Mouse (Mus musculus) heart, postnatal 0 days (tissue): Measurements from ENCODE around the gene Krtdap. TPM values are rescaled to one million over a fixed set of nuclear protein-coding genes. Genes with fewer than 3 reads are reported as not detected.

ENCODE experiments used
- ATAC-seq: fragments of 200-750 bp; cut with Nextera tagmentation; 2 replicates; pipeline ENCODE4 v1.8.0; 2017; ENCODE audit warnings: low read depth, moderate number of reproducible peaks, moderate library complexity; ENCODE audit not compliant: insufficient read depth
- DNase-seq: peaks from one replicate; pipeline ENCODE4 v3.0.0-alpha.2; 2016; ENCODE audit warnings: low spot score
- H3K27ac ChIP-seq: fragments of 300-500 bp; sonication (generic); 2 replicates; pipeline ENCODE4 v1.5.1; 2014; ENCODE audit warnings: low read depth, mild to moderate bottlenecking
- H3K27me3 ChIP-seq: fragments of 300-500 bp; sonication (generic); 2 replicates; pipeline ENCODE4 v1.6.1; 2014; ENCODE audit warnings: low read length, mixed read lengths; ENCODE audit not compliant: control insufficient read depth, insufficient read depth
- H3K36me3 ChIP-seq: fragments of 300-500 bp; sonication (generic); replicated peaks from 2 replicates; pipeline ENCODE4 v1.6.1; 2014; ENCODE audit warnings: low read length, mixed read lengths; ENCODE audit not compliant: control insufficient read depth, insufficient read depth
- H3K4me1 ChIP-seq: fragments of 300-500 bp; sonication (generic); 2 replicates; pipeline ENCODE4 v1.6.1; 2014; ENCODE audit warnings: antibody characterized with exemption; ENCODE audit not compliant: control insufficient read depth, insufficient read depth
- H3K4me2 ChIP-seq: fragments of 300-500 bp; sonication (generic); 2 replicates; pipeline ENCODE4 v1.6.1; 2014; ENCODE audit warnings: low read depth, mild to moderate bottlenecking, low read length, moderate library complexity
- H3K4me3 ChIP-seq: fragments of 300-500 bp; sonication (generic); 2 replicates; pipeline ENCODE4 v1.5.1; 2014; ENCODE audit warnings: low read depth, low read length
- H3K9ac ChIP-seq: fragments of 300-500 bp; sonication (generic); replicated peaks from 2 replicates; pipeline ENCODE4 v1.6.1; 2014; ENCODE audit warnings: low read depth, low read length, mixed read lengths
- H3K9me3 ChIP-seq: fragments of 300-500 bp; sonication (generic); replicated peaks from 2 replicates; pipeline ENCODE4 v1.6.1; 2016; ENCODE audit warnings: low read length; ENCODE audit not compliant: control insufficient read depth
- CTCF ChIP-seq: IDR thresholded peaks from 2 replicates; pipeline ENCODE4 v1.5.1; 2016; ENCODE audit warnings: antibody characterized with exemption, control low read depth, low read depth
- EP300 ChIP-seq: IDR thresholded peaks from 2 replicates; pipeline ENCODE4 v1.6.1; 2016; ENCODE audit warnings: antibody characterized with exemption, low read depth
- WGBS: fragments of 180-500 bp; shearing (Covaris S2); extraction: QIAGEN DNeasy Blood & Tissue Kit; methylation state at CpG from one replicate; pipeline ENCODE4 v1.1.7; 2014; 5-methylcytosine and 5-hydroxymethylcytosine counted together
- polyA plus RNA-seq: library from polyadenylated mRNA; unstranded; fragments of >200 nt; fragmentation: Nextera tagmentation; extraction: Ambion mirVana; gene quantifications from 2 replicates; pipeline ENCODE4 v1.2.1, GENCODE M21; 2015
- total RNA-seq: library from RNA; depleted of rRNA; stranded (reverse); fragments of >200 nt; gene quantifications from 2 replicates; pipeline ENCODE4 v1.2.3, GENCODE M21; 2014; ENCODE audit warnings: low replicate concordance

Krtdap gene
- total and polyA plus RNA-seq, 2 experiments from 2014 or later: 0.40 TPM; not detected in 1

DNA sequence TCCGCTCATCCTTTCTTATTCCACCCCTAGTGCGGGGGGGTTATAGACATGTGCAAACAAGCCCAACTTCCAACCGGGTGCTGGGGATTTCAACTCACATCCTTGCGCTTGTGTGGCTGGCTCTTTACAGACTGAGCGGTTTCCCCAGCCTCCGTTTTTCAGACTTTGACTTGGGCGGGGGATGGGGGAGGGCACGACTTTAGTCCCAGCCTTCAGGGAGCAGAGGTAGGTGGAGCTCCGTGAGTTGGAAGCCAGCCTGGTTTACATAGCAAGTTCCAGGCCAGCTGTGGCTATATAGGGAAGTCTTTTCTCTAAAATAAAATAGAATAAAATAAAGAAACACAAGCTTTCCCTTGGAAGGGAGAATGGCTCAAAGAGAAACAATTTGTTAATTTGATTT, 4.2 kb downstream of the Krtdap start:
- peaks cover 13% of the 10 kb centered on the region; the same call in 1 of the 2 replicates for H3K27me3 ChIP-seq
- WGBS: 18% methylated on average over 9 of the region's 9 CpGs
- DNase-seq (no peak), ATAC-seq (no peak)
- no peak overlapping the region for H3K4me3 ChIP-seq
- H3K27ac ChIP-seq: no peak overlapping the region
- H3K4me2 ChIP-seq: no peak overlapping the region
- H3K9me3 ChIP-seq: no peaks in the 10 kb centered on the region
- H3K9ac ChIP-seq: no peak overlapping the region
- H3K36me3 ChIP-seq: no peaks in the 10 kb centered on the region
- no peaks in the 10 kb centered on the region for H3K4me1 ChIP-seq
- no peak for TF ChIP-seq EP300
- no peak for TF ChIP-seq CTCF

DNA sequence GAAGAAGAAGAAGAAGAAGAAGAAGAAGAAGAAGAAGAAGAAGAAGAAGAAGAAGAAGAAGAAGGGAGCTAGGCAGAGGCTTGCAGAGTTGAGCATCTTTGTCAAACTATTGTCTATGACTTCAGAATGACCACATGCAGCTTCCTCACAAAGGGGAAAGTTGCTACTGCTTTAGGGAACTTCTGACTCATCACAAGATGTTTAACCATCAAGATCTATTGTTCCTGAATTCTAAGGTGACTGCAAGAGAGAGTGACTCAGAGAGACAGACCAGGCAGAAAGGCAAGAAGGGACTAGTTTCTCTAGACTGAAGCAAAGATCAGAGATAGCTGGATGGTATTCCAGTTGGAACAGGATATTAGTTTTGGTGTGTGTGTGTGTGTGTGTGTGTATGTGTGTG, 7.2 kb downstream of the Krtdap start:
- ATAC-seq: no peak
- no peak for TF ChIP-seq CTCF
- no peak for TF ChIP-seq EP300
- H3K4me3 ChIP-seq: no peak overlapping the region

DNA sequence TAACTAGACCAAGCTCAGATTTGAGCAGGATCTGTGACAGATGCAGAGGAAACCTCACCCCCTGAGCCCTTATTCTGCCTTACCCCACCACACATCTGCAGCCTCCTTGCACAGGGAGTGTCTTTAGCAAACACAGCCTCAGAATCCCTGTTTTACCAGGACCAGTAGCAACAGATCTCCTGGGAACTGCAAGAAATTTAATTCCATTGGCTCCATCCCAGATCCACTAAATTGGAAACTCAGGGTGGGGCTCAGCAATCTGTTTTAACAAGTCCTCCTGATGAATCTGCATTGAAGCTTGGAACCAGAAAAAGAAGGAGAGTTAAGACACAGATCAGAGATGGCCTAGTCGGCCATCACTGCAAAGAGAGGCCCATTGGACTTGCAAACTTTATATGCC, 9.1 kb downstream of the Krtdap start:
- H3K27me3 ChIP-seq: 0 out of 2 replicates have a peak, but pooled peaks cover 2% of the 10 kb centered on the region
- no peak overlapping the region for H3K4me2 ChIP-seq
- no peak for ATAC-seq
- TF ChIP-seq EP300 (no peak), CTCF (no peak)
- no peaks in the 10 kb centered on the region for H3K36me3 ChIP-seq
- WGBS: 79% methylated on average over 1 of the region's 1 CpGs
- DNase-seq: no peak
- H3K4me3 ChIP-seq: no peak overlapping the region
- H3K27ac ChIP-seq: no peak overlapping the region
- no peaks in the 10 kb centered on the region for H3K4me1 ChIP-seq
- peaks cover 11% of the 10 kb centered on the region for H3K9me3 ChIP-seq
- no peak overlapping the region for H3K9ac ChIP-seq

More for the DNA sequence above, 7.2 kb downstream of the Krtdap start:
- no peaks in the 10 kb centered on the region for H3K4me1 ChIP-seq
- 0 out of 2 replicates have a peak, but pooled peaks cover 3% of the 10 kb centered on the region for H3K27me3 ChIP-seq
- H3K27ac ChIP-seq: no peak overlapping the region
- DNase-seq: no peak
- no peak overlapping the region for H3K4me2 ChIP-seq
- no peak overlapping the region for H3K9ac ChIP-seq
- peaks cover 3% of the 10 kb centered on the region; the same call in 1 of the 2 replicates for H3K9me3 ChIP-seq
- H3K36me3 ChIP-seq: no peaks in the 10 kb centered on the region

DNA sequence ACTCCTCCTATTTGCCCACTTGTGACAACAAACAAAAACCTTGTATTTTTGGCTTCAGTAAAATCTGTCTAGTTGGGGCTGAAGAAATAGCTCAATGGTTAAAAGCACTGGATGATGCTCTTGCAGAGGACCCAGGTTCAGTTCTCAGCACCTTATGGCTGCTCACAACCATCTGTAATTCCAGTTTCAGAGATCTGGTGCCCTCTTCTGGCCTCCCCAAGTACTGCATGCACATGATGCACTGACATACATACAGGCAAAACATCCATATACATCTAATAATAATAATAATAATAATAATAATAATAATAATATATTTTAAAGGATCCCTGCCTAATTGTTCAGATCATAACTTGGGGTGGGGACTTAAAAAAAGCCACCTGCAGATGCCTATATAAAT, 13.0 kb downstream of the Krtdap start:
- Histone ChIP-seq H3K4me1 (no peaks in the 10 kb centered on the region), H3K27me3 (no peaks in the 10 kb centered on the region), H3K36me3 (no peaks in the 10 kb centered on the region), H3K9me3 (peaks cover 11% of the 10 kb centered on the region), H3K9ac (no peak overlapping the region), H3K4me2 (no peak overlapping the region), H3K27ac (no peak overlapping the region), H3K4me3 (no peak overlapping the region)
- ATAC-seq: no peak
- no peak for DNase-seq
- no peak for TF ChIP-seq CTCF
- TF ChIP-seq EP300: no peak

DNA sequence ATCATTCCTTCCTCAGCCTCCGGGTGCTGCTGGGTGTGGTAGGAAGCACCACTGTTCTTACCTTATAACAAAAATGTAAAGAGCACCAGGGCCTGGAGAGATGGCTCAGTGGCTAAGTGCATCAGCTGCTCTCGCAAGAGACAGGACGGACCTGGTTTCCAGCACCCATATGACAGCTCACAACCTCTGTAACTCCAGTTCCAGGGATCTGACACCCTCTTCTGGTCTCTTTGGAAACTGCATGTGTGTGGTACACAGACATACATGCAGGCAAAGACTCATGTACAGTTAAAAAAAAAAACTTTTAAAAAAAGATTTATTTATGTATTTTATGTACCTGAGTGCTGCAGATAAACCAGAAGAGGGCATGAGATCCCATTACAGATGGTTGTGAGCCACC, 15.6 kb downstream of the Krtdap start:
- Histone ChIP-seq H3K27ac (no peak overlapping the region), H3K9ac (no peak overlapping the region), H3K4me2 (no peak overlapping the region), H3K4me3 (no peak overlapping the region), H3K4me1 (no peaks in the 10 kb centered on the region), H3K9me3 (peaks cover 11% of the 10 kb centered on the region), H3K36me3 (no peaks in the 10 kb centered on the region), H3K27me3 (no peaks in the 10 kb centered on the region)
- ATAC-seq (no peak), DNase-seq (no peak)
- no peak for TF ChIP-seq EP300
- no peak for TF ChIP-seq CTCF
- WGBS: 89% methylated on average over 3 of the region's 3 CpGs

DNA sequence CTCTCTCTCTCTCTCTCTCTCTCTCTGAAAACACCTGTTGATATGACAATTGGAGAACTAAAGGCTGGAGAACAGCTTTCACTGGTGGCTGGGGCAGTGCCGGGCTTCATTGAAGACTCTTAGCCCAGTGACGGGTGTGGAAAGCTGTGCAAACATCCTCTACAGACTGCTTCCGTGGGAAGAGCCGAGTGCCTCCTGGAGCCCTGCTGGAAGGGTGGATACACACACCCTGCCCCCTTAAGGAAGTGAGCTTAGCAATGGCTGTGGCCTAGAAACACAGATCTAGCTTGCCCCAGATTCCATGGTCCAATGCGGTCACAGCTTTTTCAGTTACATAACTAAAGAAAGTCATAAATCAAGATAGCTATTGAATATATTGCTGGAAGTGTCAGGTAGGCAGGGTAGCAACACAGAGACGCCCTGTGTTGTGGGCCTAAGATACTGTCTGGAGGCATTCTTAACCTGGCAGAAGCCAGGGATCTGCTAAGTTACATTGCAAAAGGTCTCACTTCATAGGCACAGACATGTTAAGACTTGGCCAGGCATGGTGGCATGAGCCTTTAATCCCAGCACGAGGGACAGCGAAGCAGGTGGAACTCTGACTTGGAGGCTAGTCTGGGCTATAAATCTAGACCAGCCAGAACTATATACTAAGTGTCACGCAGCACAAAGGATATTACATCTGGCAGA, 16.5 kb downstream of the Krtdap start:
- no peaks in the 10 kb centered on the region for H3K27me3 ChIP-seq
- no peak overlapping the region for H3K27ac ChIP-seq
- no peak overlapping the region for H3K4me3 ChIP-seq
- ATAC-seq: no peak
- no peak overlapping the region for H3K4me2 ChIP-seq
- no peak for DNase-seq
- peaks cover 11% of the 10 kb centered on the region for H3K9me3 ChIP-seq
- H3K4me1 ChIP-seq: no peaks in the 10 kb centered on the region
- 69% methylated on average over 9 of the region's 9 CpGs for WGBS
- TF ChIP-seq CTCF (no peak), EP300 (no peak)
- no peak overlapping the region for H3K9ac ChIP-seq
- no peaks in the 10 kb centered on the region for H3K36me3 ChIP-seq
